Mouse (Mus musculus) left cerebral cortex, adult 8-10 months (tissue): Measurements from ENCODE around the gene Vwa8. TPM values are rescaled to one million over a fixed set of nuclear protein-coding genes. Genes with fewer than 3 reads are reported as not detected.
"Not testable (repeated sequence)": the region's sequence is repeated elsewhere in the genome, so short reads cannot be mapped to it uniquely, and the experiment has no call there.

Experiments used
- DNase-seq, 2 experiments: peaks; one replicate each; pipeline ENCODE4 v3.0.0; 2022; ENCODE audit warnings: low spot score in 2 of 2
- total RNA-seq, 4 experiments: library from RNA; stranded (reverse); gene quantifications; 2 replicates each; pipeline ENCODE4 v1.2.4; 2022

Vwa8 gene
- total RNA-seq, 4 experiments from 2014 or later, result 34.7 to 41.3 (median 40.1) TPM

DNA sequence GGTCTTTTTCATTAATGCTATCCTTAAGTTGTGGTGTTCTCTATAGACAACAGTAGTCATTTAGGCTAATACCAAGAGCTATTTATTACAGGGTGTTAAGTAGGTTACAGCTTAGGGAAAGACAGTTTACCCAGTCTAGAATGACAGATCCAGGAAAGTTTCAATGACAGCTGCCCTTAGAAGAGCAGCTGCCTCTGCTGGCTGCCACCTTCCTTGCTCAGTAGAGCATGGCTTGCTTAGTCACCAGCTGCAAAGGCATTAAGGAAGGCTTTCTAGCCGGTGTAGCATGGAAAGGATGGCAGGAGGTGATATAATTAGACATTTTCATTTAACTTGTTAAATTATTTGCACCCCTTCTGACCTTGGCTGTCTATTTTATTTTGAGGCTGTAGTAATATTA, 123.6 kb downstream of the Vwa8 start:
- DNase-seq, result no peak

DNA sequence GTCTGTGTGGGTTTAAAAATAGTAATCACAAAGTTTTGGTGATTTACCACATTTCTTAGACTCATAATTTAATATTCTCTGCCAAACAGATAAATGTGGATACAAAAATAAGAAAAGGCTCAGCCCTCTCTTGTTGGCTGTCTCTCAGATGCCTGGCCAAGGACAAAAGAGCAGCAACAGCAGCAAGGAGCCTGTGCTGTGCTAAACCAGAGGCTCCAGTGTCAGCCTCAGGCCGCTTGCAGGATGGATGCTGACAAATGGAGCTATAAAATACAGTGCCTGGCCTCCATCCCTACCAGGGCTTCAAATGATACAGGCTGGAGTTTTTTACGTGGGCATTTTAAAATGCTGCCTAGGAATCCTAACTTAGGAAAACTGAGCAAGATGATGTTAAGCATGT, 134.3 kb downstream of the Vwa8 start:
- no peak for DNase-seq

DNA sequence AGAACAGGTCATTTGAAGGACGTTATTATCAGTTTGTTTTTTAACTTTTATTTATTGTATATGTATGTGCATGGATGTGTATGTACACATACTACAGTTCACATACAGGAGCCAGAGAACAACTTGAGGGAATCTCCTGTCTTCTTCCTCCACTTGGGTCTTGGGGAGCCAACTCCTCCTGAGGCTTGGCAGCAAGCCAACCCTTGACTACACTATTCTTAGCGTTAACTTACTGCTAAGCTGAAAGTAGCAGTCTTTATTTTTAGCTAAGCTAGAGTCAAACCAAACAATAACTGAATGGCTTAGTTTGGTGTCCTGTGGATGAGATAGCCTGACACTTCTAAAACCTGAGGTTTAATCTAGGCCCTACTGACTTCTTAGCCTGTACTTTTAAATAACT, 135.4 kb downstream of the Vwa8 start:
- DNase-seq, result peak in 1 of 2 experiments; percentile 25

DNA sequence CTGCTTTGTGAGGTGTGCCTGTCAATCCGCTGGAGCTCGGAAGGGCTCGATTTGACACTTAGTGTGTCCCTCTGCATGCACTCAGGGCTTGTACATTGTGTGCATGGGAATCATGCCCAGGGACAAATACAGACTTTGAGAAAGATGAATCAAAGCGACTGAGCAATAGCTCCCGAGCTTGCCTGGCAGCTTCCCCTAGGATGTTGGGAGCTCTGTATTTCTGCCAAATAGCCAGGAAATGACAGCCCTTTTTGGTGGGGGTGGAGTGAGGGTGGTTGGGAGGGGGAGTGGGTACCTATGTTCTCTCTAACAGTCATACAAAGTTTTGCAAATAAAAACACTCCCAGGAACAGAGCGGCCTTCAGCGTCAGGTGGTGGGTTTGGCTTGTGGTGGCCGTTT, 138.7 kb downstream of the Vwa8 start:
- no peak for DNase-seq

DNA sequence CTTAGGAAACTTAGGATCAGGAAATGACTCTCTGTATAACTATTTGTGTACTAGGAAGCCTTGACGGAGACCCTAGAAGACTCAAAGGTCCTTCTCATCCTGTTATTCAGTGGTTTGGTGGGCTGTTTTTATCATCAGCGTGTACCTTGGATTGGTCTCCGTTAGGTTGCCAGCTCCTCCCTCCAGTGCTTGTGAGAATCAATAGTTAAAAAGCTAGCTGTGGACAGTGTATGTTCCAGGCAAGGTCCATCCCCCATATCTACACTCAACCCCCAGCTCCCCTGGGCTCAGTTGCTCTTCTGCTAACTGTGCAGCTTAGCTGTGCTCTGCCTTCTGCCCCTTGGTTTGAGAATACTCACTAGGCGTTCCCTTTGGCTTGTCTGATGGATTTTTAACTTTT, 143.6 kb downstream of the Vwa8 start:
- no peak for DNase-seq

DNA sequence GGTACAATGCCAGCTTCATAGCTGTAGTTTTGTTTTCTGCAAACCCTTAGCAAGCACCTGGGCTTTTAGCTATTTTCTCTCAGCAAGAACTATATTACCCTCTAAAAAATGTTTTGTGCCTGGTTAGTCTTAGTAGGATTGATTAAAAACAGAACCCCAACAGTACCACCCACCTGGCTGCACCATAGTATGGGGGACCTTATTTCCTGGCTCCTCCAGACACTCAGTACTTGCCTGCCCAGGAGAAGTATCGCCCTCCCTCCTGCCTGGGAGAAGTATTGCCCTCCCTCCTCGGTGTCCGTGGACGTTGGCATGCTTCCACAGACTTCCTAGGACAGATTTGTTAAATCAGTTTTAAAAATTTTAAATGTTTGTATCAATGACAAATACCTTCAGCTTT, 144.7 kb downstream of the Vwa8 start:
- no peak for DNase-seq

DNA sequence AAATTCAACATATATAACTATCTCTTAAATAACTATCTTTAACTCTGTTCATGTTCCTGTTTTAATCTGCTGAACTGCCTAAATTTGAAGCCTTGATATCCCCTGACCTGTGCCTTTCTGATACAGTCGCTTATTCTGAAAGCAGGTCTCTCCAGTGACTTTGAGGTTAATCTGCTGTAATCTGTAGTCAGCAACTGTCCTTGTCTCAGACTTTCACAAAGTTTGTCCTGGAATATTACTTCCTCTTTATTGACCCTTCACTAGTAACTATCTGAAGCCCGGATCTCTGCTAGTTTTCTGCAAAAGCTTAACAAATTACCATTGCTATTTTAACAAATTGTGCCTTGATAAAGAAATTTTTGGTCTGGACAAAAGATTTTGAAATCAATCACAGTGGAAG, 147.5 kb downstream of the Vwa8 start:
- DNase-seq, result no peak

DNA sequence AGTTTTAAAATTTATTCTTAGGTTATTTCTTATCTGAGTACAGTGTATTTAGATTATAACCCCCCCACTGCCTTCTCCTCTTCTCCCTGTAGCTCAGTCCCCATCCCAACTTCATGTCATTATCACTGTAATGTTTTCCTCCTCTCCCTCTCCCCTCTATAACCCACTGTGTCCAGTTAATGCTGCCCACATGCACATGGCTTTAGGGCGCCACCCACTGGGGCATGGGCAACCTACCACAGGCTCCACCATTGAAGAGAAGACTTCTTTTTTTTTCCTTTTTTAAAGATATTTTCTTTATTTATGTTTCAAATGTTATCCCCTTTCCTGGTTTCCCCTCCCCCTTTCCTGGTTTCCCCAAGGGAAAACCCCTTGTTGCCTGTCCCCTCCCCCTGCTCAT, 154.7 kb downstream of the Vwa8 start:
- DNase-seq, result no peak

DNA sequence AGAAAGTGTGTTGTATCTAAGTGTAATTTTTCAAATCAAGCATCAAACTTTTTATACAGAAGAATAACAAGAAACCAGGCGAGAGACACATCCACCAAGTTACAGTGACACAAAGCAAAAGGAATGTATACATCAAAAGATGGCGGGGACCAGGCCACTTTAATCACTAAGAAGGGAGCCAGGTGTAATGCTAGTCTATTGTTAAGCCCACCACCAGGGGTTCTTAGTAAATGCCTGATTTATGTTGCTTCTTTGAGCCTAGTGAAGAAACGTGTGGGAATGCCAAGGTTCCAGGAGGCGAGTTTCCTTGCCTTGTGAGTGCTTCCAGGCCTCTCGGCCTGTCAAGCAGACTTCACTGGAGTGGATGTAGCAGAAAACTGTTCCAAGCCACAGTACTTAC, 168.9 kb downstream of the Vwa8 start:
- not testable (repeated sequence) for DNase-seq

DNA sequence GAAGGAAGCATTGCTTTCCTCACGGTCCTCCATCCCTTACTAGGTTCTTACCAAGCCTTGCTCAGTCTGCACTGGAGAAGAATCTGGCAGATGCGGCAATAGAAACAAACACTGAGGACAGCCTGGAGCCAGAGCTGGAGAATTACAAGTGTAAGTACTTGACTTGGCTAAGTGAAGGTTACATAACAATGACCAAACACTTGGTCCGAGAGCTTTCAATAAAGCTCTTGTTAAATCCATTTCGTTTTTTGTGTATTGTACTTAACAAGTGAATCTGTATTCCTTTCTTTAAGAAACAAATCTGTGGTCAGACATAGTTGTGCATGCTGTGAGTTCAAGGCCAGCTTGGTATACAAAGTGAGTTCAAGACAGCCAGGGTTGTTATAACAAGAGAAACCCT, 169.7 kb downstream of the Vwa8 start:
- no peak for DNase-seq

DNA sequence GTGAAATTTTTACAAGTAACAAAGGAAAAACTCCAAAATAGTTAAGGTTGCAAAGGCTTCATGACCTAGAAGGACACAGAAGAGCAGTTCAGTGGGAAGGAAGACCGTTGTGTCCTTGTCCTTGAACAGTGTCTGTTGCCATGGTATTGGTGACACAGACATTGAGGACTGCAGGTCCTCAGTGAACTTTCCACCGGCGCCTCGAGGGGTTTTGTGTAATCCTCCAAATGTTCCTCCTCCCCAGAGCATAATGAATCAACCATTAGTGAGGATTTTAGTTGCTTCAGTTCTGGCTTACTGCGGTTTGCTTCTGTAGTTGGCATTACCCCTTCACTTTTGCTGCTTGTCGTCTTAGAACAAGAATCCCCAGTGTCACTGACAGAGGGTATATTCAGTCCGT, 172.9 kb downstream of the Vwa8 start:
- DNase-seq, result no peak

DNA sequence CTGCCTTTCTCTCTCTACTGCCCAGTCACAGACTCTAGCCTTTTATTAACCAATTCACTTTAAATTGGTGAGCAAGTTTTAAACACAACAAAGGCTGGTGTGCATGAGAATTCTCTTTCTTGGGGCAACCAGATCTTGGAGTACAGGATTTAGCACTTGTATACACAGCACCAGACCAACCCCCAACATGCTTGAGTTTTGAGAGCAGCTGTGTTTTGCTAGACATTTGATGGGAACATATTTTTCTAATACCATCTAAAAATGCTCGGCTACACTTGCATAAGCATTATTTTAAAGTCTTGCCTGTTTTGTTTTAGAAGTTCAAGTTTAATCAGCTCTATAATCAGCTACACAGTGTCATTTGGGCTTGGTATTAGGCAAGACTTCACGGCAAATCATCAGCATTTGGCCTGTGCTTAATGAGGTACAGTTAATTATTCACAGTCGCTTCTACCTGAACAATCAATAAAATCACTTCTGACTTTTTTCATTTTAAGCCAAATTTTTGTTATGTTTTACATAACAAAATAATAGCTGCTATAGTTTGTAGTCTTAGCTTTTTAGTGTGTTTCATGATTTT, 180.2 kb downstream of the Vwa8 start:
- DNase-seq, result no peak

DNA sequence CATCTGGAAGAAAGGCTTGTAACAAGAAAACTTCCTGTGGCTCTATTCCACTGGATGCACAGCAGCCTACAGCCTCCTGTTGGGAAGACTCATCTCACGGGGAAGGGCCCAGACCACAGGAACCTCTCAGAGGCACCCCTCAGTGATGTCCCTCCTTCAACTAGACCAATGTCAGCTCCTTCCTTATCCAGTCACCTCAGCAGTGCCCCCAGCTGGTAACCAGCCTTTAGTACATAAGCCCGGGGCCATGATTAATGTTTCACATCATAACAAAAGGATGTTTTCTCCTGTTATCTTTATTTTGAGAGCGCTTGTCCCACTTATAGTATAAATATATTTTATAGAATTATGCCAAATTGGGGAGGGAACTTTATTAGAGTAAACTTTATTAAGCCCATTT, 181.9 kb downstream of the Vwa8 start:
- no peak for DNase-seq

DNA sequence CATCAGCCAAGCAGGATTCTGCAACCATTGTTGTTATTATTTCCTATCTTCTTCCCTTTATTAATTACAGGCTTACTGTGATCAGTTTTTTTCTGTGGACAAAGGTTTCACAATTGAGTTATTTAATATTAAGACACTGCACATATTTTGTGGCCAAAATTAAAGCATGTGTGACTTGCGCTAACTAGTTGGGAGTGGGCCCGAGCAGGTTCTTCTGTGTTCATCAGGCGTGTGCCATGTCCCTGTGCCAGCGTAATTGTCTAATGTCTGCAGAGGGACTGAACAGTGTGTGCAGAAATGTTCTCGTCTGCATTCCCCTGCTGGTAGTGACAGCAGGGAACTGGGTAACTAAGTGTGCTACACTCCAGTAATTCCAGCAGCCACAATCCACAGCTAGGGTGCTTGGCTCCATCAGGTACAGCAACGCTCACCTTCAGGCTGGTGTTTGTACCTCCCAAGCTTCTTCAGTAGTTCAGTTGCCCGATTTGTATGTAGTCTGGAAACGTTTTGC, 182.4 kb downstream of the Vwa8 start:
- no peak for DNase-seq

DNA sequence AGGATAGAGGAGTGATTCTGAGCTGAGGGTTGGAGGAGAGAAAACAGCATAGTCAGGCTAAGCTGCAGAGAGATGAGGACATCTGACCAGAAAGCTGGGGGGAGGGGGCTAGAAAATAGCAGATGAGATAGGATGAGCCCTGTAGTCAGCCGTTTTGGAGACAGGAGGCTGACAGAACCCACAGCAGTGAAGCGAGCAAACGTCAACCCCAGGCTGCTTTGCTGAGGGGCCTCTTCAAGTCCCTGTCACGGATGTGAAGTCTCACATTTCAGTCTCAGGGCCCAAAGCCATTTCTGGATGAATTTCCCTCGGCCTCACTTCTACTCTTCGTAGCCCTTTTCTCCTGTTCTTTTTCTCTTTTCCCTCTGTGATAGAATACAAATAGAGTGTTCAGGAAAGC, 184.5 kb downstream of the Vwa8 start:
- DNase-seq, result no peak

DNA sequence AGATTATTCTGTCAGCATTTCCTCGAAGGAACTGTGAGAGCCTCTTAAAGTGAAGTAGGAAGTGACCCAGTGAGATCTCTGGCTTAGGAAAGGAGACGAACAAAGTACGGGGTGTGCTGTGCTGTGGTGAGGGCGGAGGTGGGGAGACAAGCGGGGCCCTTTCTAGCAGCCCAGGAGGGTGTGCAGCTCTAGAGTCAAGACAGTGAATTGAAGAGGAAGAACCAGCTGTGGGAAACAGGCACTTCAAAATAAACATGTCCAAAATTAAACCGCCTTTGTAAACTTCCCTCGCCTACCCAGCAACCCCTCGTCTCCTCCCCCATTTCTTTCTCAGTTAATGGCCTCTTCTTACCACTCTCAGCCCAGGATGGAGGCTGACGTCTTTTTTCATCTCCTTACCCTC, 185.7 kb downstream of the Vwa8 start:
- DNase-seq, result no peak

DNA sequence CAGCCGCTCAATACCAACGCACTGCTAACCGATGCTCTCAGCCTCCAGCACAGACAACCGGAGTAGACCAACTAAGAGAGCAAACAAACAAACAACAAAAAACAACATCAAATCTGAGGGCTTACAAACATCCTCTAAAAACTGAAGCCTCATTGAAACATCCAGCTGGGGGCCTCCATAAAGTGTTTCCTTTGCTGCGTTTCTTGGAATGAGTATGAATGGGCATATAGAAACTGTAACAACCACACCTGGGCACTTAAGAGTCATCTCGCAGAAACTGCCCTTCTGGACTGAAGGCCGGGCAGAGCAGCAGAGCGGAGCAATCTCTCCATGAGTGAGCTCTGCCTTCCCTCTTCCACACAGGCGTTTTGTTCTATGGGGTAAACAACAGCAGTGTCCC, 186.7 kb downstream of the Vwa8 start:
- no peak for DNase-seq

DNA sequence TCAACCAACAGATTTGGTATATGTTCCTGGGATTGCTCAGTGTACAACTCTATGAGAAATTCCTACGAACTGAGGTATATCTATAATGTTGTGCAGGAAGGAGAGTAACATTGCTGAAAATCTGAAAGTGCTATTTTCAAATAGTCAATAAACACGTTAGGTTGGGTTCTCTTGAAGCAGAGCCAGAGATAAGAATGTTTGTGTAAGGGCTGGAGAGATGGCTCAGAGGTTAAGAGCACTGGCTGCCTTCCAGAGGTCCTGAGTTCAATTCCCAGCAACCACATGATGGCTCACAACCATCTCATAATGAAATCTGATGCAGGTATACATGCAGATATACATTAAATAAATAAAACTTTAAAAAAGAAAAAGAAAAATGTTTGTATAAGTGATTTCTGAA, 198.3 kb downstream of the Vwa8 start:
- DNase-seq, result no peak

DNA sequence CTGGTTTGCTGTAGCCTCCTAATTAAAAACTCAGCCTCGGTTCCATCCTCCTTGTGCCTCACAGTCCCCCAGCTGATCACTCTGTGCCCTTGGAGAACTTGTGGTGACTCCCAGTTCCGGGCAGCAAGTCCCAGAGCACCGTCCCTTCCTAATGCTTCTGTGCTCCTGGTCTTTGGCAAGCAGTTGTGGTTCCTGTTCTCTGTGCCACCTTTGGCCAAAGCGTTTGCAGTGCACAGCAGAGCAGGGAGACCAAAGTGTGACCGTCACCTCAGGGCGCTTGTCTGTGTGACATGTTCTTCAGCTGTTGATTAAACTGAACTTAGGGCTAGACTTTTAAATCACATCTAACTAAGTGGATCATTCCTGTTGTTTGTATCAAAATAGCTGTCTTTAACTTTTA, 199.1 kb downstream of the Vwa8 start:
- no peak for DNase-seq

DNA sequence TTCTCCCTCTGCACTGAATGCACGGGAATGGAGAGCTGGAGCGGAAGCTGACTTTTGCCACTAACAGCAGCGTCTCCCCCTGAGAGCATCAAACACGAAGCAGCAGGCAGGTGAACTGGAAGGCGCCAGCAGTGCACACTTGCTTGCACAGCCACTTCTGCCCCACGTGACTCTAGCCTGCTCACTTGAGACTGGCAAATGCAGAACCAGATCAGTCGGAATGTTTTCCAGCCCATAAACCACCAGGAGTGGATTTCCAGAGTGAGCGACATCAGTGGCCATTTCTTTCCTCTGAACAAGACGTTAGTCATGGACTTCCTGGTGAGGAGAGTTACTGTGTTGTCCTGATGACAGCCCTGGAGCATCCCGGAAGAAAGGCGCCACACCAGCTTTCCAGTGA, 200.7 kb downstream of the Vwa8 start:
- no peak for DNase-seq

DNA sequence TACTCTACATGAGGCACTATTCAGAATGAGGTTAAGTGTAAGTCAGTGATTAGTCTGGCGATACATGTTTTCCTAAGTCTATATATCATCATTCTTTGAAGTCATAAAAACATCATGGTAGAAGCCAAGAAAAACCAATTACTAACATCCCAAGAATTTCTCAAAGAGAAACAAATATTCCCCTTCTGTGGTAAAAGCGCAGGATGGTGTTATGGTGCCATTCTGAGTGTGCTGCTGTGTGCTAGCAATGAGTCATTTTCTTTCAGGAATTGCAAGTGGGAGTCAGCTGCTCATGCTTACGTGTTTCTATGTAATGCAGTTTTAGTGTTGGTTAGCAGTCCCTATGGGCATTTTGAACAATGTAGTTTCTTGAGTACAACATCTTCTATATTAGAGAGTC, 216.8 kb downstream of the Vwa8 start:
- DNase-seq, result peak in 1 of 2 experiments; percentile 18

DNA sequence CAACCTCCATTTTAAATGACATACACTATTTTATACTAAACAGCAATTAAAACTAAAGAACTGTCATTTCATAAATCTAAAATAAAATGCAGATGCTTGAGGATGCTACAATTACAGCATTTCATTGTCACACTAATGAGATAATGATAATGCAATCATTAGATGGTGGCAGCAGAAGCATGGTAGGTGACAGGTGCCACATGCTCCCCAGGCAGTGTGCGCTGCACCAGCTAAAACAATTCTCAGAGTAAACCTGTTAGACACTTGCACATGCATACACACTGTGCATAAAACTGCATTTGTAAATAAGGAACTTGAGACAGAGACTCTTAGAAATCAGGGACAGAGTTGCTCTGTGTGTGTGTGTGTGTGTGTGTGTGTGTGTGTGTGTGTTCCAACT, 220.7 kb downstream of the Vwa8 start:
- DNase-seq, result no peak

DNA sequence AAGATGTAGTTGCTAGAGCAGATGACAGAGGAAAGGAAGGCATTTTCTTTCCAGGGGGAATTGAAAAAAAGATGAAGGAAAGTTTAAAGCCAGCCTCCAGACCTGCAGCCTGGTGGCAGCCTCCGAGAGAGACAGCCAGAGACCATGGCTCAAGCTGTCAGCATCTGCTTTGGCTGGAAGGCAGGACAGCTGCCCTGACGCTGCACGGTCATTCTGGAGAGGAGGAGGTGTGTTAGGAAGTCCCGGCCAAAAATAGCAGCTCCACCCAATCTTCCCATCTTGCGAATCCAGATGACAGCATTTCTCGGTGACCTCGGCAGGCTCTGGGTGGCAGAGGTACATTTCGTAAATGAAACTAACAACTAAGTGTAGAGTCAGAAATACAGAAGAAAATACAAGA, 225.9 kb downstream of the Vwa8 start:
- DNase-seq, result no peak
